Mouse (Mus musculus) ES-Bruce4 (cell line): ENCODE data around the gene S100pbp. TPM values are rescaled to one million over a fixed set of nuclear protein-coding genes. Genes with fewer than 3 reads are reported as not detected.

Experiments
- H3K27ac ChIP-seq: 2 replicates; pipeline ENCODE4 v1.5.1; 2012; ENCODE audit warnings: low read length, inconsistent platforms; ENCODE audit not compliant: insufficient read depth
- H3K27me3 ChIP-seq: 2 replicates; pipeline ENCODE4 v1.6.1; 2012; ENCODE audit warnings: mild to moderate bottlenecking, low read length, inconsistent platforms; ENCODE audit not compliant: control insufficient read depth, poor library complexity, insufficient read depth, severe bottlenecking
- H3K36me3 ChIP-seq: 2 replicates; pipeline ENCODE4 v1.6.1; 2012; ENCODE audit warnings: inconsistent platforms, mild to moderate bottlenecking, low read length, moderate library complexity; ENCODE audit not compliant: control insufficient read depth, poor library complexity, insufficient read depth, severe bottlenecking
- H3K4me1 ChIP-seq: one replicate; pipeline ENCODE4 v1.8.1; 2011; ENCODE audit warnings: low read length; ENCODE audit not compliant: control insufficient read depth, insufficient read depth
- H3K4me3 ChIP-seq: 2 replicates; pipeline ENCODE4 v1.5.1; 2011; ENCODE audit warnings: low read depth, mild to moderate bottlenecking, low read length
- H3K9ac ChIP-seq: 2 replicates; pipeline ENCODE4 v1.6.1; 2012; ENCODE audit warnings: low read depth, mild to moderate bottlenecking, inconsistent platforms; ENCODE audit not compliant: poor library complexity, severe bottlenecking
- H3K9me3 ChIP-seq: replicated peaks from 2 replicates; pipeline ENCODE4 v1.6.1; 2012; ENCODE audit warnings: mild to moderate bottlenecking, low read length, inconsistent platforms; ENCODE audit not compliant: control insufficient read depth, poor library complexity, insufficient read depth, severe bottlenecking
- CTCF ChIP-seq: IDR thresholded peaks from one replicate; pipeline ENCODE4 v1.8.1; 2011; ENCODE audit warnings: low read depth, low read length
- EP300 ChIP-seq: IDR thresholded peaks from 2 replicates; pipeline ENCODE4 v1.6.1; 2011; ENCODE audit warnings: low read depth, low read length; ENCODE audit not compliant: insufficient read depth
- POLR2A ChIP-seq: IDR thresholded peaks from one replicate; pipeline ENCODE4 v1.8.1; 2011; ENCODE audit warnings: low read length; ENCODE audit not compliant: insufficient read depth
- polyA plus RNA-seq: library from polyadenylated mRNA; stranded (reverse); fragments of >200 nt; gene quantifications from 2 replicates; pipeline ENCODE4 v1.2.4, GENCODE M21; 2011; ENCODE audit warnings: low read depth; ENCODE audit not compliant: missing spikeins, insufficient read depth, insufficient read length

Gene S100pbp
- polyA plus RNA-seq, 1 experiment, result 83.5 TPM

GRCm38 (mm10) chr4:129191691-129192090, 2.2 kb upstream of the S100pbp start:
- H3K27ac ChIP-seq, result no peak overlapping the region
- H3K9ac ChIP-seq, result peak overlapping the region; percentile 93
- peaks cover 22% of the 10 kb centered on the region for H3K36me3 ChIP-seq
- no peaks in the 10 kb centered on the region for H3K4me1 ChIP-seq
- no peaks in the 10 kb centered on the region for H3K27me3 ChIP-seq
- no peak for TF ChIP-seq EP300
- no peak for TF ChIP-seq POLR2A
- TF ChIP-seq CTCF, result no peak
- H3K9me3 ChIP-seq, result no peaks in the 10 kb centered on the region
- peak overlapping the region; percentile 13; the same call in 1 of the 2 replicates for H3K4me3 ChIP-seq

GRCm38 (mm10) chr4:129190538-129190937, 1.0 kb upstream of the S100pbp start:
- Histone ChIP-seq H3K9me3 (no peaks in the 10 kb centered on the region), H3K9ac (peak overlapping the region; percentile 93), H3K27ac (peak overlapping the region; percentile 64), H3K27me3 (no peaks in the 10 kb centered on the region), H3K36me3 (peaks cover 11% of the 10 kb centered on the region), H3K4me3 (peak overlapping the region; percentile 97), H3K4me1 (no peaks in the 10 kb centered on the region)
- TF ChIP-seq POLR2A (no peak), CTCF (no peak), EP300 (no peak)

- Histone ChIP-seq H3K27ac (peak overlapping the region; percentile 12; the same call in 1 of the 2 replicates), H3K4me3 (peak overlapping the region; percentile 96), H3K9me3 (no peaks in the 10 kb centered on the region), H3K36me3 (peaks cover 3% of the 10 kb centered on the region; the same call in 1 of the 2 replicates), H3K27me3 (no peaks in the 10 kb centered on the region), H3K4me1 (no peaks in the 10 kb centered on the region), H3K9ac (peak overlapping the region; percentile 94)
- peak; percentile 29 for TF ChIP-seq POLR2A
- no peak for TF ChIP-seq CTCF
- TF ChIP-seq EP300, result no peak
Observed at GRCm38 (mm10) chr4:129188803-129189541, 555 bp downstream of the S100pbp start.

GRCm38 (mm10) chr4:129188041-129188659, 1.4 kb downstream of the S100pbp start:
- H3K27me3 ChIP-seq, result no peaks in the 10 kb centered on the region
- H3K36me3 ChIP-seq, result no peaks in the 10 kb centered on the region
- no peaks in the 10 kb centered on the region for H3K4me1 ChIP-seq
- no peak overlapping the region for H3K27ac ChIP-seq
- no peaks in the 10 kb centered on the region for H3K9me3 ChIP-seq
- TF ChIP-seq CTCF, result no peak
- TF ChIP-seq POLR2A, result no peak
- TF ChIP-seq EP300, result no peak
- peak overlapping the region; percentile 96; the same call in 1 of the 2 replicates for H3K4me3 ChIP-seq
- H3K9ac ChIP-seq, result peak overlapping the region; percentile 94

- Histone ChIP-seq H3K36me3 (peaks cover 23% of the 10 kb centered on the region), H3K4me1 (no peaks in the 10 kb centered on the region), H3K4me3 (no peak overlapping the region), H3K27me3 (no peaks in the 10 kb centered on the region), H3K27ac (no peak overlapping the region), H3K9ac (no peak overlapping the region), H3K9me3 (no peaks in the 10 kb centered on the region)
- TF ChIP-seq CTCF (no peak), EP300 (no peak), POLR2A (no peak)
Observed at GRCm38 (mm10) chr4:129179560-129179959, 10.0 kb downstream of the S100pbp start.

- H3K36me3 ChIP-seq, result peaks cover 17% of the 10 kb centered on the region
- no peak for TF ChIP-seq POLR2A
- TF ChIP-seq CTCF, result peak; percentile 67
- H3K9ac ChIP-seq, result no peak overlapping the region
- no peaks in the 10 kb centered on the region for H3K9me3 ChIP-seq
- H3K27me3 ChIP-seq, result no peaks in the 10 kb centered on the region
- H3K27ac ChIP-seq, result no peak overlapping the region
- no peak overlapping the region for H3K4me3 ChIP-seq
- no peaks in the 10 kb centered on the region for H3K4me1 ChIP-seq
Observed at GRCm38 (mm10) chr4:129172529-129172928, 17.0 kb downstream of the S100pbp start.
